Mouse (Mus musculus) brain, embryonic 14.5 days (tissue): ENCODE data around the gene B3galt5. TPM values are rescaled to one million over a fixed set of nuclear protein-coding genes. Genes with fewer than 3 reads are reported as not detected.

Source experiments
- DNase-seq: peaks from one replicate; pipeline ENCODE4 v3.0.0-alpha.2; 2011; ENCODE audit warnings: low read depth
- CTCF ChIP-seq: fragments of 200-500 bp; IDR thresholded peaks from 2 replicates; pipeline ENCODE4 v1.5.1; 2012; ENCODE audit warnings: inconsistent platforms, mild to moderate bottlenecking, moderate library complexity, borderline replicate concordance; ENCODE audit not compliant: insufficient read depth, insufficient read length; ENCODE audit errors: extremely low read depth
- POLR2A ChIP-seq: fragments of 200-500 bp; IDR thresholded peaks from 2 replicates; pipeline ENCODE4 v1.6.1; 2012; ENCODE audit warnings: mild to moderate bottlenecking, inconsistent platforms, borderline replicate concordance; ENCODE audit not compliant: poor library complexity, insufficient read depth, insufficient read length, severe bottlenecking; ENCODE audit errors: extremely low read depth
- polyA plus RNA-seq: library from polyadenylated mRNA; depleted of rRNA; stranded (reverse); fragments of >200 nt; gene quantifications from 2 replicates; pipeline ENCODE4 v1.2.3, GENCODE M21; 2012; rRNA removed

B3galt5 gene
- polyA plus RNA-seq: 1.4 and 2.8 TPM in 2 replicates

GRCm38 (mm10) chr16:96235366-96235970 lies at the start of gene B3galt5:
B3galt5 (plus strand) TSS chr16:96235801.
- TF ChIP-seq CTCF: no peak
- TF ChIP-seq POLR2A: no peak
- peak; percentile 66 for DNase-seq

DNA sequence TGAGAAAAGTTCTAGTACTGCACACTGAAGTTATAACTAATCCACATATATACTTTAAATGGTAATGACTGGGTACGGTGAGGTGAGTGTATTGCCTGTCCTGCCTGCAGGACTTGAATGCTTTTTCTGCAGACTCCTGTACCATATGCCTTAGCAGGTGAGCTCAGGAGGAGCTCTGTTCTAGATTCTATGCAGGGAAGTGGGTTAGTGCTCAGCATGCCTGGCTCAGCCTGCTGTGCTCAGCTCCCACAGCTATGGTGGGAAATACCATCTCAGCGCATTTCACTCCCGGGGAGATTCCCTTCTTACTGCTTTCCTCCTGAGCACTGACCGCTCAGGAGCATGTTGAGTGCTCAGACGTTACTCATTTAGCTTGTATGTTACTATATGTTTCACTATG lies 48.0 kb upstream of the B3galt5 start:
- no peak for DNase-seq
- TF ChIP-seq CTCF (no peak), POLR2A (no peak)

GRCm38 (mm10) chr16:96191531-96192506 lies 43.8 kb upstream of the B3galt5 start, which contains the start of gene Lca5l:
Lca5l (minus strand) TSS chr16:96192271.
- 0 out of 2 replicates have a peak, but pooled peaks have one; percentile 46 for TF ChIP-seq POLR2A
- no peak for TF ChIP-seq CTCF
- peak; percentile 99 for DNase-seq

DNA sequence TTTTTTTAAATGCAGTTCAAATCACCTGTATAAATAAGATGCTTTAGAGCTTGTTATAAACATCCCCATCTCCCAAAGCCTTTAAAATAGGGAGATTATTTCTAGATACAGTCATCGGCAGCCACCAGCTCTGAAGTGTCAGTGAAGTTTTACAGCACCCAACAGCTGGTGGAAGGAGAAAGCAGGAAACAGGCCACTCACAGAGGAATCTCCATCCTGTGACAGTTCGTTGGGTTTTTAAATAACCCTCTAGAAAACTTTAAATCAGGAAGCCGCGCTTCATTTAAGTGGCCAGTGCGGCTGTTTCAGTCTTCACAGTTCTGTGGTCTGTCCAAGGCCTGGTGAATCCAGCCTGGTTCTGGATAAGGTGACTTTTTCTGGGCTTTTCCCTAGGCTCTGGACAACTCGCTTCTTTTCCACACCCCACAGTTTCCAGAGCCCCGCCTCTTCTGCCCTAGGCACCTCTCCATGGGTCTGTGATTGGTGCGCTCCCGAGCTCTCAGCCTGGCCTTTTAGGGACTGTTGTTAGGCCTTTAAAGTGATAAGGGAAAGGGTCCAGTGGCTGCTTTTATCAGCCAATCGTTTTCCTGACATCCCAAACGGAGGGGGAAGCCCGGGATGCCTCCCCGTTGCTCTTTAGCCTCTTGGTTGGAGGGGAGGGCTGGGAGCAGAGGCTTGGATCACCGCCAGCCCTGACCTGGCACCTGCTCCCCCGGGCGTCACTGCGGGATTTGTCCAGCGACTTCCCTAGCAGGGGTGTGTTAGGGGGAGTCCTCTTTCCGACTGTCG lies 35.5 kb upstream of the B3galt5 start, which contains the start of gene Sh3bgr:
TSS of gene Sh3bgr (plus strand) at position 538 of the 789 bp plus-strand sequence.
- TF ChIP-seq POLR2A: no peak
- no peak for TF ChIP-seq CTCF
- peak; percentile 55 for DNase-seq

DNA sequence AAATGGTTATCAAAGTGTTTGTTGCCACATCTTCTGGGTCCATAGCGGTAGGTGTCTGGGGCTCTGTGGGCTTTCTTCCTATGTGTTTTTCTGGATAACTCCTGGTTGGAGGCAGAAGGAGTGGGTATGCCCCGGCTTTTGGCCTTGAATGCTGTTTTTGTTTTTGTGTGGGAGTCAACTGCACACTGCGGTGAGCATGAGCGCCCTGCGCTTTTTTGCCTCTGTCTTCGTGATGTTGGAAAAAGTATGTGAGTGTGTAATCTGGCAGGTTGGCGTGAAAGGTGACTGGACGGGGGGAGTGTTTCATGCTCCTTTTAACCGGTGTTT lies 34.9 kb upstream of the B3galt5 start:
- TF ChIP-seq CTCF: no peak
- TF ChIP-seq POLR2A: no peak
- no peak for DNase-seq

- TF ChIP-seq CTCF (no peak), POLR2A (no peak)
- DNase-seq: no peak
These were observed 33.9 kb upstream of the B3galt5 start for GRCm38 (mm10) chr16:96201485-96202232.

GRCm38 (mm10) chr16:96209789-96210188 lies 25.8 kb upstream of the B3galt5 start:
- TF ChIP-seq POLR2A (no peak), CTCF (no peak)
- DNase-seq: no peak

GRCm38 (mm10) chr16:96210856-96211255 lies 24.7 kb upstream of the B3galt5 start:
- TF ChIP-seq POLR2A: no peak
- TF ChIP-seq CTCF: no peak
- no peak for DNase-seq

- DNase-seq: no peak
- TF ChIP-seq CTCF (no peak), POLR2A (no peak)
These were observed 22.6 kb upstream of the B3galt5 start for GRCm38 (mm10) chr16:96213027-96213426.

DNA sequence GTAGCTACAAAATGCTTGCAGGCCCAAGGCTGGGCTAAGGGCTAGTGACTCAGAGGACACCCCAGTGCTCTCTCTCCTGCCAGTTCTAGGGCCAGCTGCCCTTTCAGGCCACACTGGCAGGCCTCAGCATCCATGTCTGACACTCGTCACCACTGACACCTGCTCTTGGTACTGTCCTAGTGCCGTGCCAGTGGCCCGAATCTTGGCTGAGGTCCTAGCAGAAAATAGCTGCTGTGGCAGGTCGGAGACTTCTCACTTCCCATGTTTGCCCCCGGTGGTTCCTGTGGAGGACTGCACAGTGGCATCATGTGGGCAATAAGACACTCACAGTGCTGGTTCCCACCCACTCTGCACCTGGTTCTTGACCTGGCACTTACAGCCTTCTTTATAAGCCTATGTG lies 14.1 kb upstream of the B3galt5 start:
- TF ChIP-seq POLR2A (no peak), CTCF (peak; percentile 3; the same call in 1 of the 2 replicates)
- DNase-seq: no peak
